Mouse (Mus musculus): ENCODE results near the gene Phtf1. TPM values are rescaled to one million over a fixed set of nuclear protein-coding genes. Genes with fewer than 3 reads are reported as not detected.
A peak's percentile ranks its signal among the peaks of the same experiment; 100 is the strongest.

The Phtf1 gene
- polyA plus RNA-seq, 1 experiment = 20.0 TPM

GRCm38 (mm10) chr3:104006896-104007466, 39.1 kb downstream of the Phtf1 start:
- TF ChIP-seq GATA1 (IDR thresholded peaks at IDR 0.05; ENCODE audit: low read length) = no peak

- no peak for TF ChIP-seq GATA1 (IDR thresholded peaks at IDR 0.05; ENCODE audit: low read length)
These were observed 39.6 kb downstream of the Phtf1 start for GRCm38 (mm10) chr3:104007479-104007878.

- TF ChIP-seq GATA1 (IDR thresholded peaks at IDR 0.05; ENCODE audit: low read length) = no peak
These were observed 42.2 kb downstream of the Phtf1 start for GRCm38 (mm10) chr3:104009924-104010662.

- no peak for TF ChIP-seq GATA1 (IDR thresholded peaks at IDR 0.05; ENCODE audit: low read length)
These were observed 44.1 kb downstream of the Phtf1 start for GRCm38 (mm10) chr3:104011972-104012371.

- TF ChIP-seq GATA1 (IDR thresholded peaks at IDR 0.05; ENCODE audit: low read length) = no peak
These were observed 50.0 kb downstream of the Phtf1 start for GRCm38 (mm10) chr3:104017931-104018330.

GRCm38 (mm10) chr3:104019453-104019852, 51.5 kb downstream of the Phtf1 start:
- no peak for TF ChIP-seq GATA1 (IDR thresholded peaks at IDR 0.05; ENCODE audit: low read length)

- no peak for TF ChIP-seq GATA1 (IDR thresholded peaks at IDR 0.05; ENCODE audit: low read length)
These were observed 52.2 kb downstream of the Phtf1 start for GRCm38 (mm10) chr3:104020101-104020500.

- no peak for TF ChIP-seq GATA1 (IDR thresholded peaks at IDR 0.05; ENCODE audit: low read length)
These were observed 59.0 kb downstream of the Phtf1 start for GRCm38 (mm10) chr3:104026938-104027337.

- TF ChIP-seq GATA1 (IDR thresholded peaks at IDR 0.05; ENCODE audit: low read length) = peak; percentile 29
These were observed 64.2 kb downstream of the Phtf1 start for GRCm38 (mm10) chr3:104032086-104032485.

- no peak for TF ChIP-seq GATA1 (IDR thresholded peaks at IDR 0.05; ENCODE audit: low read length)
These were observed 64.8 kb downstream of the Phtf1 start for GRCm38 (mm10) chr3:104032747-104033146.

GRCm38 (mm10) chr3:104059001-104059622, 91.2 kb downstream of the Phtf1 start:
- TF ChIP-seq GATA1 (IDR thresholded peaks at IDR 0.05; ENCODE audit: low read length) = no peak

- TF ChIP-seq GATA1 (IDR thresholded peaks at IDR 0.05; ENCODE audit: low read length) = no peak
These were observed 101.5 kb downstream of the Phtf1 start for GRCm38 (mm10) chr3:104069395-104069794.

Other genes starting within 250 kb of the Phtf1 start
- gene Olfml3, start 230.1 kb upstream of the Phtf1 start, polyA plus RNA-seq (2012) = not detected in 2 replicates
- gene Gm10964, start 228.7 kb upstream of the Phtf1 start, polyA plus RNA-seq (2012) = not detected in 2 replicates
- 40.3 and 42.2 TPM in 2 replicates for gene Hipk1, start 176.5 kb upstream of the Phtf1 start, polyA plus RNA-seq (2012)
- 4.4 and 7.7 TPM in 2 replicates for gene Dclre1b, start 158.7 kb upstream of the Phtf1 start, polyA plus RNA-seq (2012)
- gene Ap4b1, start 158.6 kb upstream of the Phtf1 start, polyA plus RNA-seq (2012) = 2.0 and 4.5 TPM in 2 replicates
- gene Gm43064, start 158.5 kb upstream of the Phtf1 start, polyA plus RNA-seq (2012) = 0.12 TPM in 2 replicates
- not detected in 2 replicates for gene Bcl2l15, start 135.5 kb upstream of the Phtf1 start, polyA plus RNA-seq (2012)
- not detected in 2 replicates for gene Ptpn22, start 108.3 kb upstream of the Phtf1 start, polyA plus RNA-seq (2012)
- 14.0 and 18.6 TPM in 2 replicates for gene Rsbn1, start 54.0 kb upstream of the Phtf1 start, polyA plus RNA-seq (2012)

All from G1E-ER4 (cell line).